Mouse (Mus musculus) E14TG2a.4 (cell line): Measurements from ENCODE around the gene D11Wsu47e.

ENCODE experiments used
- CTCF ChIP-seq: conservative IDR thresholded peaks from 2 replicates; pipeline ENCODE4 v1.5.1; 2014; ENCODE audit warnings: low read length
- POU5F1 ChIP-seq: IDR thresholded peaks from 2 replicates; pipeline ENCODE4 v1.6.1; 2014; ENCODE audit warnings: low read length, borderline replicate concordance

- no peak for TF ChIP-seq CTCF
- no peak for TF ChIP-seq POU5F1
Observed at GRCm38 (mm10) chr11:113649353-113650210, 34.6 kb upstream of the D11Wsu47e start, which contains the start of gene Slc39a11.
